ENCODE assay signal across 20 mouse cellular contexts in genomic region chr5:114666659-114667058, GRCm38 (mm10). TPM values are rescaled to one million over a fixed set of nuclear protein-coding genes. Genes with fewer than 3 reads are reported as not detected.
A peak's percentile ranks its signal among the peaks of the same experiment; 100 is the strongest.
DNase-seq lines count a peak whose midpoint lies in the region; ATAC-seq and TF ChIP-seq lines count a peak whose summit lies in the region.
"Had no signal": no experiment of that assay in that cellular context is flagged by ENCODE, and none has a peak within 500 bp of the region (broad histone marks: within the 10 kb centered on the region; RNA-seq: fewer than 3 reads in every experiment).

No protein-coding gene starts in this region.

- no peak overlapping the region for H3K4me2 ChIP-seq in intestine, embryonic 14.5 days (ENCODE audit: low read length)
- no peak overlapping the region for H3K4me2 ChIP-seq in intestine, embryonic 15.5 days (replicated peaks)
- peak overlapping the region; percentile 75 for H3K4me2 ChIP-seq in liver, embryonic 16.5 days (ENCODE audit: low read depth, low read length)

- peak overlapping the region; percentile 89; the same call in 1 of the 2 replicates for H3K27ac ChIP-seq in gastrocnemius, adult 2 months
- no peak overlapping the region for H3K27ac ChIP-seq in intestine, embryonic 14.5 days (ENCODE audit: low read depth)
- no peak overlapping the region for H3K27ac ChIP-seq in intestine, embryonic 15.5 days
- no peak overlapping the region for H3K27ac ChIP-seq in liver, embryonic 16.5 days (ENCODE audit: low read length)
- no peak overlapping the region for H3K27ac ChIP-seq in forebrain, embryonic 10.5 days

- no peaks in the 10 kb centered on the region for H3K27me3 ChIP-seq in intestine, embryonic 14.5 days (replicated peaks; ENCODE audit: control insufficient read depth, insufficient read depth, low read length)
- no peaks in the 10 kb centered on the region for H3K27me3 ChIP-seq in intestine, embryonic 15.5 days (replicated peaks)
- H3K27me3 ChIP-seq in liver, embryonic 16.5 days (ENCODE audit: control insufficient read depth, insufficient read depth, low read depth, low read length) = no peaks in the 10 kb centered on the region; the same call in 1 of the 2 replicates
- H3K27me3 ChIP-seq in forebrain, embryonic 10.5 days (ENCODE audit: poor library complexity, severe bottlenecking) = peaks cover 15% of the 10 kb centered on the region
- H3K27me3 ChIP-seq: CH12.LX; embryonic facial prominence, embryonic 15.5 days; midbrain, embryonic 13.5 days had no signal

- TF ChIP-seq CTCF in gastrocnemius, adult 2 months (IDR thresholded peaks at IDR 0.05) = no peak

- H3K36me3 ChIP-seq in intestine, embryonic 14.5 days (ENCODE audit: control insufficient read depth, insufficient read depth, low read length) = peaks cover 9% of the 10 kb centered on the region
- 0 out of 2 replicates have a peak, but pooled peaks cover 3% of the 10 kb centered on the region for H3K36me3 ChIP-seq in intestine, embryonic 15.5 days
- H3K36me3 ChIP-seq in liver, embryonic 16.5 days (ENCODE audit: control insufficient read depth, insufficient read depth) = no peaks in the 10 kb centered on the region
- H3K36me3 ChIP-seq in forebrain, embryonic 10.5 days (replicated peaks) = no peaks in the 10 kb centered on the region
- H3K36me3 ChIP-seq: forebrain, embryonic 12.5 days had no signal

- 66% methylated on average over 1 of the region's 1 CpGs for WGBS in intestine, embryonic 14.5 days
- WGBS in intestine, embryonic 15.5 days = 65% methylated on average over 1 of the region's 1 CpGs
- WGBS in liver, embryonic 16.5 days (ENCODE audit: insufficient replicate concordance) = 32% methylated on average over 1 of the region's 1 CpGs
- 97% methylated on average over 1 of the region's 1 CpGs for WGBS in forebrain, embryonic 10.5 days

- H3K9ac ChIP-seq in intestine, embryonic 14.5 days (ENCODE audit: low read length) = no peak overlapping the region
- H3K9ac ChIP-seq in intestine, embryonic 15.5 days = no peak overlapping the region
- H3K9ac ChIP-seq in liver, embryonic 16.5 days (ENCODE audit: low read depth, low read length) = no peak overlapping the region
- H3K9ac ChIP-seq: embryonic facial prominence, embryonic 15.5 days; midbrain, embryonic 13.5 days had no signal

- intact Hi-C loops in gastrocnemius, adult 2 months (cut with DNase I) = loop anchor here (1.0 kb wide), 1 partner anchor 27 kb away; no protein-coding TSS in a partner anchor

- no peak for DNase-seq in gastrocnemius, adult 2 months
- DNase-seq in gastrocnemius, adult 8-10 months (ENCODE audit: low spot score in 2 of 2) = no peak
- no peak for DNase-seq in intestine, embryonic 14.5 days (ENCODE audit: low spot score)
- DNase-seq in 3T3-L1 (ENCODE audit: low read depth, low spot score) = peak; percentile 35
- DNase-seq in forebrain, embryonic 10.5 days (ENCODE audit: extremely low spot score, low spot score) = no peak
- DNase-seq in layer of hippocampus, adult 18-20 months (ENCODE audit: low spot score in 2 of 2) = no peak
- DNase-seq: adrenal gland, adult 8-10 months; cerebellum, adult 11 months; cerebellum, postnatal 14 days; embryo, embryonic 11 days; gastrocnemius, postnatal 25 days; kidney, adult 18-20 months; layer of hippocampus, postnatal 36 days; thymus, postnatal 14 days had no signal

- H3K4me1 ChIP-seq in intestine, embryonic 14.5 days (replicated peaks; ENCODE audit: control insufficient read depth, insufficient read depth, low read length) = no peaks in the 10 kb centered on the region
- H3K4me1 ChIP-seq in intestine, embryonic 15.5 days (replicated peaks) = peaks cover 7% of the 10 kb centered on the region; the same call in 1 of the 2 replicates
- H3K4me1 ChIP-seq in liver, embryonic 16.5 days (ENCODE audit: control insufficient read depth, low read depth, low read length) = peaks cover 8% of the 10 kb centered on the region
- peaks cover 48% of the 10 kb centered on the region for H3K4me1 ChIP-seq in forebrain, embryonic 10.5 days

- 0 out of 2 replicates have a peak, but pooled peaks have one; percentile 3 for ATAC-seq in intestine, embryonic 14.5 days (replicated peaks; ENCODE audit: low FRiP score, low TSS enrichment, low read depth)
- ATAC-seq in intestine, embryonic 15.5 days = no peak
- ATAC-seq in liver, embryonic 16.5 days (ENCODE audit: low read depth) = no peak

- no peak overlapping the region for H3K4me3 ChIP-seq in gastrocnemius, adult 2 months
- H3K4me3 ChIP-seq in intestine, embryonic 14.5 days (ENCODE audit: low read depth, low read length) = no peak overlapping the region
- H3K4me3 ChIP-seq in intestine, embryonic 15.5 days (replicated peaks) = no peak overlapping the region
- no peak overlapping the region for H3K4me3 ChIP-seq in liver, embryonic 16.5 days (ENCODE audit: low read depth, low read length)
- no peak overlapping the region for H3K4me3 ChIP-seq in forebrain, embryonic 10.5 days

- H3K9me3 ChIP-seq in intestine, embryonic 14.5 days (ENCODE audit: control insufficient read depth, low read length) = no peaks in the 10 kb centered on the region
- H3K9me3 ChIP-seq in intestine, embryonic 15.5 days = no peaks in the 10 kb centered on the region
- no peaks in the 10 kb centered on the region for H3K9me3 ChIP-seq in liver, embryonic 16.5 days (replicated peaks; ENCODE audit: control insufficient read depth, low read length)
- no peaks in the 10 kb centered on the region for H3K9me3 ChIP-seq in forebrain, embryonic 10.5 days
- H3K9me3 ChIP-seq: embryonic facial prominence, embryonic 15.5 days; forebrain, embryonic 12.5 days; midbrain, embryonic 13.5 days had no signal

RNA-seq across cellular contexts. Expression of gene Trpv4, which starts 8.4 kb away (rescaled TPM):
- total RNA-seq in gastrocnemius, adult 2 months (2021) = 1 to 10 TPM; 1.9 to 2.0 TPM
- total RNA-seq in gastrocnemius, adult 8-10 months (2022) = 1 to 10 TPM; 1.3 to 1.7 (median 1.3) TPM
- 0.59 and 0.83 TPM in 2 replicates for polyA plus RNA-seq in intestine, embryonic 14.5 days (2014; fragmentation: Nextera tagmentation; extraction: Ambion mirVana)
- polyA plus RNA-seq in intestine, embryonic 15.5 days (2015; fragmentation: Nextera tagmentation; extraction: Ambion mirVana) = 0.92 and 1.0 TPM in 2 replicates
- polyA plus RNA-seq in liver, embryonic 16.5 days (2015; fragmentation: Nextera tagmentation; extraction: Ambion mirVana) = 0.44 and 0.53 TPM in 2 replicates
- polyA plus RNA-seq in forebrain, embryonic 10.5 days (2016; fragmentation: Nextera tagmentation; extraction: Ambion mirVana) = 0.17 and 0.31 TPM in 2 replicates
- total RNA-seq in layer of hippocampus, adult 18-20 months (2021) = 1 to 10 TPM; 1.3 to 2.6 TPM
- total RNA-seq: CH12.LX had no signal

RNA-seq across cellular contexts. Expression of gene Gltp, which starts 24.1 kb away (rescaled TPM):
- 10 to 100 TPM in 1 of 2 experiments, 1 to 10 TPM in 1; 6.7 to 10.8 TPM for total RNA-seq in gastrocnemius, adult 2 months (2021)
- 1 to 10 TPM; 4.9 to 8.5 (median 6.7) TPM for total RNA-seq in gastrocnemius, adult 8-10 months (2022)
- 74.7 and 77.0 TPM in 2 replicates for polyA plus RNA-seq in intestine, embryonic 14.5 days (2014; fragmentation: Nextera tagmentation; extraction: Ambion mirVana)
- 99.7 and 103 TPM in 2 replicates for polyA plus RNA-seq in intestine, embryonic 15.5 days (2015; fragmentation: Nextera tagmentation; extraction: Ambion mirVana)
- 28.6 and 30.3 TPM in 2 replicates for polyA plus RNA-seq in liver, embryonic 16.5 days (2015; fragmentation: Nextera tagmentation; extraction: Ambion mirVana)
- 86.9 and 88.8 TPM in 2 replicates for polyA plus RNA-seq in forebrain, embryonic 10.5 days (2016; fragmentation: Nextera tagmentation; extraction: Ambion mirVana)
- total RNA-seq in layer of hippocampus, adult 18-20 months (2021) = 10 to 100 TPM; 29.8 to 30.7 TPM

RNA-seq across cellular contexts. Expression of gene Tchp, which starts 40.9 kb away (rescaled TPM):
- total RNA-seq in gastrocnemius, adult 2 months (2021) = 1 to 10 TPM; 3.6 to 3.8 TPM
- total RNA-seq in gastrocnemius, adult 8-10 months (2022) = 1 to 10 TPM; 3.1 to 3.9 (median 3.4) TPM
- 9.0 and 11.7 TPM in 2 replicates for polyA plus RNA-seq in intestine, embryonic 14.5 days (2014; fragmentation: Nextera tagmentation; extraction: Ambion mirVana)
- 9.2 and 10.5 TPM in 2 replicates for polyA plus RNA-seq in intestine, embryonic 15.5 days (2015; fragmentation: Nextera tagmentation; extraction: Ambion mirVana)
- 2.5 and 2.9 TPM in 2 replicates for polyA plus RNA-seq in liver, embryonic 16.5 days (2015; fragmentation: Nextera tagmentation; extraction: Ambion mirVana)
- polyA plus RNA-seq in forebrain, embryonic 10.5 days (2016; fragmentation: Nextera tagmentation; extraction: Ambion mirVana) = 20.9 and 22.6 TPM in 2 replicates
- 10 to 100 TPM; 13.0 to 13.3 TPM for total RNA-seq in layer of hippocampus, adult 18-20 months (2021)
